Mouse (Mus musculus): Measurements from ENCODE around the gene H2-T22. TPM values are rescaled to one million over a fixed set of nuclear protein-coding genes. Genes with fewer than 3 reads are reported as not detected.

H2-T22 gene
- total and polyA plus RNA-seq, 3 experiments: 10.6 to 26.1 (median 16.4) TPM

DNA sequence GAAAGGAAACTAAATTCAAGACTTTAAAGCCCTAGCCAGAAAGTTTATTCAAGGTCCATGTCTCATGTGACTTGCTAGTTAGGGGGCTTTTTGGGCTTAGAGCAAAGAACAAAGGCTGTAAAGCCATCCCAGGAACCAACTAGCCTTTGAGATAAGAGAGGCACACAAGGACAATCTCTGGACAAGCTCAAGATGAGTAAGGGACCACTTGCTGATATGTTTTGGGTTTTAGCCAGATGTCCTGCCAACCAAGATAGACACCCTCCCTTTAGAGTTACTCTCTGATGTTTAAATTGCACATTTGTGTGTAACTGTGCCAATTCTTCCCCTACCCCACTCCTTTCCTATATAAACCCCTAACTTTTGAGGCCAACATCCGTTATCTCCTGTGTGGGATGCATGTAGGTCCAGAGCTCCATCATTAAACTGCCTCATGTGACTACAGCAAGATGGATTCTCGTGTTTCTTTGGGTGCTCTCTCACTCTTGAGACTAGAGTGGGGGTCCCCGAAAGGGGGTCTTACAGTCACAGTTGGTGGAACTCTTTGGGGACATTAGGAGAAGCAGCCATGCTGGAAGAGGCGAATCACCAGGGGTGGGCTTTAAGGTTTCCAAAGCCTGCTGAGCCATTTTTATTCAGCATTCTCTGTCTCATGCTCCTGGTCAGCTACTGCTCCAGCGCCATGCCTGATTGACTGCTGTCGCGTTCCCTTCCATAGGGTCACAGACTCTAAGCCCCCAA lies 13.5 kb downstream of the H2-T22 start:
- Histone ChIP-seq H3K36me3 (replicated peaks in 1 of 2; ENCODE audit: control insufficient read depth in 1 of 2, insufficient read depth in 1 of 2, low read length in 1 of 2) (peaks cover 10 to 38% of the 10 kb centered on the region in 2 experiments), H3K4me1 (ENCODE audit: control insufficient read depth in 1 of 2, insufficient read depth in 2 of 2) (peaks cover 0 to 2% of the 10 kb centered on the region in 2 experiments; a peak in 2 of 4 replicates), H3K4me2 (ENCODE audit: insufficient read depth, low read depth, poor library complexity, severe bottlenecking) (no peak overlapping the region), H3K9me3 (replicated peaks; ENCODE audit: low read length) (peaks cover 18% of the 10 kb centered on the region), H3K27ac (ENCODE audit: insufficient read depth, low read depth) (no peak overlapping the region), H3K9ac (ENCODE audit: insufficient read depth, low read depth) (no peak overlapping the region), H3K27me3 (replicated peaks) (no peaks in the 10 kb centered on the region), H3K79me2 (replicated peaks; ENCODE audit: control insufficient read depth, extremely low read depth, insufficient read depth, poor library complexity, severe bottlenecking) (peaks cover 25% of the 10 kb centered on the region), H3K4me3 (replicated peaks in 1 of 3; ENCODE audit: low read depth in 2 of 3, low read length in 2 of 3, poor library complexity in 1 of 3) (no peak overlapping the region)
- dilution Hi-C loops (cut with MboI; ENCODE audit: extremely low pct_ligation_motif_present, extremely low pct_unique_long_range_greater_than_20kb, low sequenced_read_pairs): no loop called here
- in situ Hi-C loops (cut with MboI; ENCODE audit: low pct_ligation_motif_present, low pct_unique_long_range_greater_than_20kb, low sequenced_read_pairs): no loop called here
- DNase-seq (ENCODE audit: extremely low read depth): no peak
- no peak for TF ChIP-seq RCOR1 (conservative IDR thresholded peaks at IDR 0.05; ENCODE audit: low read depth, low read length)
- TF ChIP-seq EP300 (IDR thresholded peaks at IDR 0.05; ENCODE audit: low read length): no peak
- no peak for TF ChIP-seq JUN (IDR thresholded peaks at IDR 0.05; ENCODE audit: insufficient read depth, low read depth, low read length)
- TF ChIP-seq ELF1 (IDR thresholded peaks at IDR 0.05; ENCODE audit: low read depth, low read length): no peak
- no peak for TF ChIP-seq NRF1 (IDR thresholded peaks at IDR 0.05; ENCODE audit: low read depth, low read length)

- H3K27me3 ChIP-seq (replicated peaks): no peaks in the 10 kb centered on the region
- dilution Hi-C loops (cut with MboI; ENCODE audit: extremely low pct_ligation_motif_present, extremely low pct_unique_long_range_greater_than_20kb, low sequenced_read_pairs) (no loop called here), in situ Hi-C loops (cut with MboI; ENCODE audit: low pct_ligation_motif_present, low pct_unique_long_range_greater_than_20kb, low sequenced_read_pairs) (no loop called here)
- peaks cover 10 to 49% of the 10 kb centered on the region in 2 experiments for H3K36me3 ChIP-seq (replicated peaks in 1 of 2; ENCODE audit: control insufficient read depth in 1 of 2, insufficient read depth in 1 of 2, low read length in 1 of 2)
- no peak overlapping the region for H3K4me2 ChIP-seq (ENCODE audit: insufficient read depth, low read depth, poor library complexity, severe bottlenecking)
- no peak for TF ChIP-seq CHD2 (IDR thresholded peaks at IDR 0.05; ENCODE audit: low read length)
- no peak for TF ChIP-seq SIN3A (IDR thresholded peaks at IDR 0.05; ENCODE audit: low read length)
- TF ChIP-seq MXI1 (IDR thresholded peaks at IDR 0.05; ENCODE audit: low read depth, low read length): no peak
- no peak for TF ChIP-seq NRF1 (IDR thresholded peaks at IDR 0.05; ENCODE audit: low read depth, low read length)
- TF ChIP-seq ZC3H11A (IDR thresholded peaks at IDR 0.05; ENCODE audit: low read depth, low read length): no peak
- TF ChIP-seq MAX (IDR thresholded peaks at IDR 0.05; ENCODE audit: low read length): no peak
- no peak for TF ChIP-seq KAT2A (IDR thresholded peaks at IDR 0.05; ENCODE audit: insufficient replicate concordance, low read length)
- no peak for TF ChIP-seq HCFC1 (IDR thresholded peaks at IDR 0.05; ENCODE audit: low read depth, low read length)
- no peak for TF ChIP-seq MYC (IDR thresholded peaks at IDR 0.05; ENCODE audit: low read depth, low read length)
- H3K9ac ChIP-seq (ENCODE audit: insufficient read depth, low read depth): no peak overlapping the region
- peaks cover 18% of the 10 kb centered on the region for H3K9me3 ChIP-seq (replicated peaks; ENCODE audit: low read length)
- peaks cover 5 to 16% of the 10 kb centered on the region in 2 experiments; a peak in 3 of 4 replicates for H3K4me1 ChIP-seq (ENCODE audit: control insufficient read depth in 1 of 2, insufficient read depth in 2 of 2)
- no peak overlapping the region for H3K27ac ChIP-seq (ENCODE audit: insufficient read depth, low read depth)
- no peak overlapping the region for H3K4me3 ChIP-seq (replicated peaks in 1 of 3; ENCODE audit: low read depth in 2 of 3, low read length in 2 of 3, poor library complexity in 1 of 3)
- peaks cover 29% of the 10 kb centered on the region for H3K79me2 ChIP-seq (replicated peaks; ENCODE audit: control insufficient read depth, extremely low read depth, insufficient read depth, poor library complexity, severe bottlenecking)
- DNase-seq (ENCODE audit: extremely low read depth): no peak
Measured at GRCm38 (mm10) chr17:36027663-36028062, 14.9 kb downstream of the H2-T22 start.

Measured in CH12.LX (cell line).